Comparison of ENCODE assay signal across 32 mouse cellular contexts in genomic region chr4:121010770-121011549, GRCm38 (mm10). TPM values are rescaled to one million over a fixed set of nuclear protein-coding genes. Genes with fewer than 3 reads are reported as not detected.
DNase-seq lines count a peak whose midpoint lies in the region; ATAC-seq and TF ChIP-seq lines count a peak whose summit lies in the region.
"Had no signal": no experiment of that assay in that cellular context is flagged by ENCODE, and none has a peak within 500 bp of the region (broad histone marks: within the 10 kb centered on the region; RNA-seq: fewer than 3 reads in every experiment).

No protein-coding gene starts in this region.

- no peaks in the 10 kb centered on the region for H3K27me3 ChIP-seq in CH12.LX (replicated peaks)
- no peaks in the 10 kb centered on the region for H3K27me3 ChIP-seq in liver, embryonic 12.5 days (replicated peaks)
- H3K27me3 ChIP-seq: embryonic facial prominence, embryonic 12.5 days; heart, embryonic 12.5 days; limb, embryonic 13.5 days; neural tube, embryonic 13.5 days had no signal

- TF ChIP-seq POLR2A in CH12.LX (IDR thresholded peaks at IDR 0.05; ENCODE audit: low read depth, low read length): no peak

- peaks cover 89% of the 10 kb centered on the region for H3K79me2 ChIP-seq in CH12.LX (replicated peaks; ENCODE audit: control insufficient read depth, extremely low read depth, insufficient read depth, poor library complexity, severe bottlenecking)

- 61% methylated on average over 11 of the region's 11 CpGs for WGBS in liver, embryonic 12.5 days (ENCODE audit: insufficient replicate concordance)

- DNase-seq in layer of hippocampus, adult 2 months (ENCODE audit: low spot score in 2 of 2): no peak
- no peak for DNase-seq in layer of hippocampus, postnatal 36 days
- no peak for DNase-seq in CH12.LX (ENCODE audit: extremely low read depth)
- DNase-seq in right cerebral cortex, adult 18-20 months: no peak
- DNase-seq in cerebellum, postnatal 25 days: no peak
- no peak for DNase-seq in kidney, adult 18-20 months
- DNase-seq: adrenal gland, adult 2 months; cerebellum, adult 9-10 months; embryo, embryonic 11 days; gastrocnemius, adult 2 months; heart, adult 2 months; kidney, postnatal 14 days; lung, adult 18-20 months; lung, postnatal 4 days; right cerebral cortex, postnatal 25 days; spleen, adult 18-20 months; thymus, postnatal 4 days had no signal

- no peak overlapping the region for H3K9ac ChIP-seq in CH12.LX (ENCODE audit: insufficient read depth, low read depth)
- peak overlapping the region; percentile 36; the same call in 1 of the 2 replicates for H3K9ac ChIP-seq in liver, embryonic 12.5 days
- H3K9ac ChIP-seq: embryonic facial prominence, embryonic 12.5 days; heart, embryonic 12.5 days; hindbrain, embryonic 14.5 days; limb, embryonic 13.5 days; neural tube, embryonic 13.5 days had no signal

- TF ChIP-seq EP300 in CH12.LX (IDR thresholded peaks at IDR 0.05; ENCODE audit: low read length): no peak

- no peak for TF ChIP-seq RAD21 in CH12.LX (IDR thresholded peaks at IDR 0.05; ENCODE audit: low read depth, low read length)

- dilution Hi-C loops in CH12.LX (cut with MboI; ENCODE audit: extremely low pct_ligation_motif_present, extremely low pct_unique_long_range_greater_than_20kb, low sequenced_read_pairs): no loop called here

- in situ Hi-C loops in CH12.LX (cut with MboI; ENCODE audit: low pct_ligation_motif_present, low pct_unique_long_range_greater_than_20kb, low sequenced_read_pairs): no loop called here

- peaks cover 0 to 18% of the 10 kb centered on the region in 2 experiments for H3K36me3 ChIP-seq in CH12.LX (replicated peaks in 1 of 2; ENCODE audit: control insufficient read depth in 1 of 2, insufficient read depth in 1 of 2, low read length in 1 of 2)
- H3K36me3 ChIP-seq in liver, embryonic 12.5 days: 0 out of 2 replicates have a peak, but pooled peaks cover 4% of the 10 kb centered on the region
- H3K36me3 ChIP-seq: embryonic facial prominence, embryonic 12.5 days; heart, embryonic 12.5 days; limb, embryonic 13.5 days; midbrain, embryonic 10.5 days; neural tube, embryonic 13.5 days had no signal

- ATAC-seq in liver, embryonic 12.5 days: no peak
- ATAC-seq in megakaryocyte progenitor cell, adult 5-6 weeks (replicated peaks; ENCODE audit: poor library complexity): peak; percentile 9
- ATAC-seq: activated CD4-positive, CD25-positive, alpha-beta regulatory T cell, adult 4 months; forebrain, embryonic 16.5 days; intestine, postnatal 0 days; lung, postnatal 0 days; midbrain, embryonic 16.5 days had no signal

- H3K4me1 ChIP-seq in CH12.LX (ENCODE audit: control insufficient read depth in 1 of 2, insufficient read depth in 2 of 2): peaks cover 16 to 76% of the 10 kb centered on the region in 2 experiments
- H3K4me1 ChIP-seq in liver, embryonic 12.5 days: peaks cover 100% of the 10 kb centered on the region

- H3K9me3 ChIP-seq in CH12.LX (replicated peaks; ENCODE audit: low read length): no peaks in the 10 kb centered on the region
- no peaks in the 10 kb centered on the region for H3K9me3 ChIP-seq in liver, embryonic 12.5 days (replicated peaks)
- H3K9me3 ChIP-seq: embryonic facial prominence, embryonic 12.5 days; heart, embryonic 12.5 days; limb, embryonic 13.5 days; midbrain, embryonic 10.5 days; neural tube, embryonic 13.5 days had no signal

- peak overlapping the region; percentile 14; the same call in 1 of the 2 replicates for H3K27ac ChIP-seq in layer of hippocampus, adult 2 months
- no peak overlapping the region for H3K27ac ChIP-seq in CH12.LX (ENCODE audit: insufficient read depth, low read depth)
- peak overlapping the region; percentile 51; the same call in 1 of the 2 replicates for H3K27ac ChIP-seq in liver, embryonic 12.5 days
- H3K27ac ChIP-seq: embryonic facial prominence, embryonic 12.5 days; gastrocnemius, adult 2 months; heart, adult 2 months; hindbrain, embryonic 14.5 days; left cerebral cortex, adult 2 months; limb, embryonic 13.5 days; midbrain, embryonic 10.5 days; neural tube, embryonic 13.5 days had no signal

- H3K4me2 ChIP-seq in CH12.LX (ENCODE audit: insufficient read depth, low read depth, poor library complexity, severe bottlenecking): no peak overlapping the region
- peak overlapping the region; percentile 33 for H3K4me2 ChIP-seq in liver, embryonic 12.5 days
- H3K4me2 ChIP-seq: embryonic facial prominence, embryonic 12.5 days; heart, embryonic 12.5 days; hindbrain, embryonic 14.5 days; limb, embryonic 13.5 days; neural tube, embryonic 13.5 days had no signal

- TF ChIP-seq CTCF in layer of hippocampus, adult 2 months (conservative IDR thresholded peaks at IDR 0.05): no peak
- TF ChIP-seq CTCF in CH12.LX (conservative IDR thresholded peaks at IDR 0.05 in 1 of 2, IDR thresholded peaks at IDR 0.05 in 1 of 2; ENCODE audit: low read depth in 2 of 2, low read length in 2 of 2): no peak

- H3K4me3 ChIP-seq in layer of hippocampus, adult 2 months: no peak overlapping the region
- H3K4me3 ChIP-seq in CH12.LX (replicated peaks in 1 of 3; ENCODE audit: low read depth in 2 of 3, low read length in 2 of 3, poor library complexity in 1 of 3): no peak overlapping the region
- no peak overlapping the region for H3K4me3 ChIP-seq in liver, embryonic 12.5 days
- H3K4me3 ChIP-seq: embryonic facial prominence, embryonic 12.5 days; gastrocnemius, adult 2 months; heart, adult 2 months; heart, embryonic 12.5 days; left cerebral cortex, adult 2 months; limb, embryonic 13.5 days; midbrain, embryonic 10.5 days; neural tube, embryonic 13.5 days had no signal

TF ChIP-seq in CH12.LX, 34 proteins besides CTCF, POLR2A, EP300 and RAD21:
- TF ChIP-seq MAZ (IDR thresholded peaks at IDR 0.05; ENCODE audit: low read depth, low read length) (no peak), BHLHE40 (IDR thresholded peaks at IDR 0.05; ENCODE audit: low read depth, low read length) (peak; percentile 34; the same call in 1 of the 2 replicates)

RNA-seq across cellular contexts. Expression of gene Smap2, which starts 6.1 kb away (rescaled TPM):
- total RNA-seq in layer of hippocampus, adult 2 months (2021): 100 to 1,000 TPM; 152 to 166 TPM
- total RNA-seq in layer of hippocampus, postnatal 36 days (2021): 100 to 1,000 TPM; 149 to 155 TPM
- total RNA-seq in CH12.LX (2012; rRNA removed) (27.4 and 29.1 TPM in 2 replicates), CH12.LX (2014; rRNA removed) (20.0 and 20.1 TPM in 2 replicates)
- polyA plus RNA-seq in CH12.LX (2012; ENCODE audit: insufficient read length, low read depth): 110 and 111 TPM in 2 replicates
- 45.5 and 46.9 TPM in 2 replicates for polyA plus RNA-seq in liver, embryonic 12.5 days (2016; fragmentation: Nextera tagmentation; extraction: Ambion mirVana)
- total RNA-seq in megakaryocyte progenitor cell, adult 5-6 weeks (2015): 46.0 and 53.8 TPM in 2 replicates
- total RNA-seq in megakaryocyte progenitor cell, adult 5-6 weeks (2017): 21.9 and 26.8 TPM in 2 replicates

RNA-seq across cellular contexts. Expression of gene Col9a2, which starts 28.2 kb away (rescaled TPM):
- 1 to 10 TPM; 2.8 to 5.0 TPM for total RNA-seq in layer of hippocampus, adult 2 months (2021)
- total RNA-seq in layer of hippocampus, postnatal 36 days (2021): 1 to 10 TPM; 2.5 to 4.1 TPM
- total RNA-seq in CH12.LX (2012; rRNA removed): not detected in 2 replicates
- total RNA-seq in CH12.LX (2014; rRNA removed): not detected in 2 replicates
- polyA plus RNA-seq in CH12.LX (2012; ENCODE audit: insufficient read length, low read depth): not detected in 2 replicates
- polyA plus RNA-seq in liver, embryonic 12.5 days (2016; fragmentation: Nextera tagmentation; extraction: Ambion mirVana): 2.7 and 3.7 TPM in 2 replicates
- total RNA-seq in megakaryocyte progenitor cell, adult 5-6 weeks (2015): not detected in 2 replicates
- total RNA-seq in megakaryocyte progenitor cell, adult 5-6 weeks (2017): not detected in 2 replicates
- total RNA-seq: heart, adult 2 months; hematopoietic stem cell, adult 5-6 weeks had no signal
- polyA plus RNA-seq: activated CD4-positive, CD25-positive, alpha-beta regulatory T cell, adult 4 months had no signal

RNA-seq across cellular contexts. Expression of gene Zfp69, which starts 59.5 kb away (rescaled TPM):
- 1 to 10 TPM; 1.5 to 1.7 TPM for total RNA-seq in layer of hippocampus, adult 2 months (2021)
- 1 to 10 TPM; 1.3 to 1.8 TPM for total RNA-seq in layer of hippocampus, postnatal 36 days (2021)
- total RNA-seq in CH12.LX (2012; rRNA removed) (0.71 and 0.89 TPM in 2 replicates), CH12.LX (2014; rRNA removed) (0.46 and 0.72 TPM in 2 replicates)
- polyA plus RNA-seq in CH12.LX (2012; ENCODE audit: insufficient read length, low read depth): 1.3 and 2.2 TPM in 2 replicates
- polyA plus RNA-seq in liver, embryonic 12.5 days (2016; fragmentation: Nextera tagmentation; extraction: Ambion mirVana): 3.1 and 3.5 TPM in 2 replicates
- 2.1 and 3.0 TPM in 2 replicates for total RNA-seq in megakaryocyte progenitor cell, adult 5-6 weeks (2015)
- 0.95 and 2.6 TPM in 2 replicates for total RNA-seq in megakaryocyte progenitor cell, adult 5-6 weeks (2017)
